ENCODE assay signal across 1 mouse cellular context in the genomic region with DNA sequence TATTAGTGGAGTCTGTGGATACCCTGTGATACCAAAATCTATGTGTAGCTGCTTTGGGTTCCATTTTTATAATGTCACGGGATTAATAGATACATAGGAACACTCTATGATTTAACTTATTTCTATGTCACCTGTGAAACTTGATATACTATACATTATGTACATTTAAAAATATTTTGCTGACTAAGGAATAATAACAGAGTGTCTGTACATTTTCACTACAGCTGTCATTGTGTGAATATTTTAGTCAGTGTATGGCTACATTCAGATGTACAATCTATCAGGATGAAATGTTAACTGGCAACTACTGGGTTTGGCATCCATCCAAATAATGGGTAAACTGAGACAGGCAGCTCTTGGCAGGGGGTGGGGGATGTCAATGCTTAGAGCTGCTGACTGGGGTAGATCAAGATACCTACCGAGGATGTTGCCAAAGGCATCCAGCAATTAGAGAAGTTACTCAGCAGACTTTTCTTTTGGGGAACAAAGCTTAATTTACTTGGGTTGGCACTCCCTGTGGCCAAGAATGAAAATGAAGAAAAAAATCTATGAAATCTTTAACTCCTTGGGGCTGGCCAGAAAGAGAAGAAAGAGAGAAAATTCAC.
TF ChIP-seq lines count a peak whose summit lies in the region.

No protein-coding gene starts in this region.

TF ChIP-seq in MEL, 35 proteins besides CTCF, POLR2A, EP300 and RAD21:
- TF ChIP-seq MXI1 (IDR thresholded peaks at IDR 0.05; ENCODE audit: low read depth, low read length) (no peak), MAFK (IDR thresholded peaks at IDR 0.05; ENCODE audit: borderline replicate concordance, low read depth, low read length) (peak; percentile 81; the same call in 1 of the 2 replicates)
